Mouse (Mus musculus): ENCODE data around the gene Wfdc17.

Gene Wfdc17

DNA sequence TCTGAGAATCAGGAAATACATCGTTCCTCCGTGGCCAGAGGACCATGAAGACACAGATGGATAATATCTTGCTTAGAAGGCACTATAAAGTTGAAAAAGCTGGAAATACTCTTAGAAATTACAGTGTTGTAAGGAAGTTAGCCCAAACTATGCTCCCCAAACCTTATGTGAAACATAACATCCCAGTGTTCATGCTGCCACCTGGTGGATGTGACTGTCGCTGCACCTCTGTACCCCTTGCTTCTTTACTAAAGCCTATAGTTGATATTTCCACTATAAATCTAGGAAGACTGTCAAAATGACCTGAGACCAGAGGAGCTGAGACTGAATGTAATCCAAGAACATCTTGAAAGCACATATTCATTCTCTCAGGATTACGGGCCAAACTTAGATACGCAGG, 35.5 kb downstream of the Wfdc17 start:
- no peak for DNase-seq (ENCODE audit: extremely low read depth, low read depth, low spot score)

DNA sequence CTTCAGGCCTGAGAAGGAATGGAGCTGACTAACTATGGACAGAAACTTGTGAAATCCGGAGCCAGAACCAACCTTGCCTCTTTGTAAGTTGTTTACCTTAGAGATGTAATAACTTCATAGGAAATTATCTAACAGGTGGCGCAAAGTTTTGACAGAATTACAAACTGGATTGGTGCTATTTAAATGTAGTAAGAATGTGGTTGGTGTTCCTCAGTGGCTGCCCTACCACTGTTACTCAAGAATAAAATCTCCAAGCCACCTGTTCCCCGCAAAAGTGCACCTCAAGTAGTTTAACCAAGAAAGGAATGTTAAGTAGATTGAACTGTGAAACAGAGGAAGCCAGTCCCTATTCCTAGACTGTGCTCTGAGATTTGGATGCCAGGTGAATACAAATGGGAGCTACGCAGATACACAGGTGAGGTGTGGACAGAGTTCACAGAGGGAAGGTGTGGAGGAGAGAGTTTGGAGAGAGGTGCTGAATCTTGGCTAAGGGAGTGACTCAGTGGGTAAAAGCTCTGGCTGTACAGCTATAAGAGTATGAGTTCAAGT, 36.7 kb downstream of the Wfdc17 start:
- DNase-seq (ENCODE audit: extremely low read depth, low read depth, low spot score) = no peak

DNA sequence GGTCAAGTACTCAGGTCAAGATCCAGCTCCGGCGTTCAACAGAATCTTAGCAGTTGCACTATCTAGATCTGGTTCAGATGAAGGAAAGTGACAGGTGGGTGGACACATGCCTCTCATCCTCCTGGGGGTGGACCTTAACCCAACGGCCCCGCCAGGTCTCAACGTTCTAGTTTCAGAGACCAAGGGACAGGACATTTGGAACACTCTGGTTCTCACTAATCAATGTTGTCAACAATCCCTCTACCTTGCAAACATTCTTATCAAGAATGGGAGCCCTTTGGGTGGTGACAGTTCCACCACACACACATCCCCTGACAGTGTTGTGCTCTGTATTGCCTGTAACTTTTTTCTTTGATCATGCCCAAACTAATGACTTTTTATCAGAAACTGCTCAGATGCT, 38.0 kb downstream of the Wfdc17 start:
- DNase-seq (ENCODE audit: extremely low read depth, low read depth, low spot score) = no peak

DNA sequence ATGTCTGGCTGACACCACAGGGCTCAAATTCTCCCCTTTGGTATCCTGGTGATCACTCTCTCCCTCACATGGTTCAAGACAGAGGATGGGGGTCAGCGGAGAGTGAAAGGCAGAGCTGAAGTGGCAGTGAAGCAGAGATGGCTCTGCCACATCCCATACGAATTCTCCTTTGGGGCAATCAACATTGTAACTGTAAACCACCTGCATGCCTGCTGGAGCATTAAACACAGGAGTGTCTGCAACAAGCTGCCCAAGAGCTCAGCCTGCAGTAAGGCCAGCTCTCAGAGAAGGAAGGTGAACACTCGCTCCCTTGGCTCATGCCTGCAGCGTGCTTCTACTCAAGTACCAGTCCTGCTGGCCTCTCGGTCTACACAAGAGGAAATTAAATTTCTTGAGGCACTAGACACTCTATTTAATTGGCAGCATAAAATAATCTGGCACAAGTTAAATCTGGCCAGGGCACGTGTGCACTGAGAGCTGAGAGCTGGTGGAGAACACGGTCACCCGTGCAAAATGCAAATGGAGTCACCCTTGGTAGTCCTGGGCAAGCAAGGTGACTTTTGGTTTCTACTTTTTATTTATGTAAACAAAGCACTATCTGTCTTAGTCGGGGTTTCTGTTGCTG, 39.1 kb downstream of the Wfdc17 start:
- DNase-seq (ENCODE audit: extremely low read depth, low read depth, low spot score) = no peak

DNA sequence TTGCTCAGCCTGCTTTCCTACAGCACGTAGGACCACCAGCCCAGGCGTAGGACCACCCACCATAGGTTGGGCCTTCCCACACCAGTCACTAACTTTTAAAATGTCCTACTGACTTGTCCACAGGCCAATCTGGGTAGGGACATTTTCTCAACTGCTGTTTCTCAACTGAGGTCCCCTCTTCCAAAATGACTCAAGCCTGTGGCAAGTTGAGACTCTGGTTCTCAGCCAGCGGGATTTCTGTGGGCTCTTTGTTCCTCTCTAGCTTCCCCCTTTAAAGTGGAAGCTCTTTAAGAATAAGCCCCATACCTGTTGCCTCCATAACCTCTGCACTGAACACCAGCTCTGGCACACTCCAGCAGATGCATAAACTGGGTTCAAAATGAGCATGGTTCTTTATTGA, 39.7 kb downstream of the Wfdc17 start:
- DNase-seq (ENCODE audit: extremely low read depth, low read depth, low spot score) = no peak

DNA sequence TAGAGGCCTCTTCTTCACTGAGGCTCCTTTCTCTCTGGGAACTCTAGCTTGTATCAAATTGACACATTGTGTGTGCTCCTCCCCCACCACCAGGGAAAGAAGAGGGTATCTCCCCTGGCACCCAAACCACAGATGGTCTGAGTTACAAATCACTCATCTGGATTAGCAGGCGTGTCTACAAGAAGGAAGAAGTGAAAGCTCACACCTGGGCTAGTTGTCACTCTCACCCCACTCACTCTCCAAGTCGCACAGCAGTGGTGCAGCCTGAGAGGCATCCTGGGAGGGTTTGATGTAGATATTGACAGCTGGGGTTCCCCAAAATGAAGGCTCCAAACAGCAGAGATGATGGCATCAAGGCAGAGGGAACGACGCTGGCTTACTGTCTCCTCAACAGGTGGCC, 42.4 kb downstream of the Wfdc17 start:
- DNase-seq (ENCODE audit: extremely low read depth, low read depth, low spot score) = no peak

DNA sequence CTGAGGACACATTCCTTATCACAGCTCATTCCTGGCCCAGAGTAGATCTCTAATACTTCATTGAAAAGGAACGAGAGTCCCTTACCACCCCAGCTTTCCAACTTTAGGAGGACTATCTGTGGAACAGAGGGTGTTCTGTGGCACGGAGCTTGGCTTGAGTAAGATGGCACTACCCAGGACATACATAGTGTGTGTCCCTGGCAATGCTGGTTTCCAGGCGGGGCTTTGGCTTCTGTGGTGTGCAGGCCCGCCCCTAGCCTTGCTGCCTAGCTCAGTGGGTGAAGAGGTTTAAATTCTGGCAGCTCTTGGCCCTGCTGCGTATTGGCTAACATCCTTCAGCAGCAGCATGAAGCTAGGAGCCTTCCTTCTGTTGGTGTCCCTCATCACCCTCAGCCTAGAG, 42.9 kb downstream of the Wfdc17 start, which contains the start of gene Wfdc21:
TSS of gene Wfdc21 (plus strand) at position 260 of the 400 bp plus-strand sequence.
- no peak for DNase-seq (ENCODE audit: extremely low read depth, low read depth, low spot score)

DNA sequence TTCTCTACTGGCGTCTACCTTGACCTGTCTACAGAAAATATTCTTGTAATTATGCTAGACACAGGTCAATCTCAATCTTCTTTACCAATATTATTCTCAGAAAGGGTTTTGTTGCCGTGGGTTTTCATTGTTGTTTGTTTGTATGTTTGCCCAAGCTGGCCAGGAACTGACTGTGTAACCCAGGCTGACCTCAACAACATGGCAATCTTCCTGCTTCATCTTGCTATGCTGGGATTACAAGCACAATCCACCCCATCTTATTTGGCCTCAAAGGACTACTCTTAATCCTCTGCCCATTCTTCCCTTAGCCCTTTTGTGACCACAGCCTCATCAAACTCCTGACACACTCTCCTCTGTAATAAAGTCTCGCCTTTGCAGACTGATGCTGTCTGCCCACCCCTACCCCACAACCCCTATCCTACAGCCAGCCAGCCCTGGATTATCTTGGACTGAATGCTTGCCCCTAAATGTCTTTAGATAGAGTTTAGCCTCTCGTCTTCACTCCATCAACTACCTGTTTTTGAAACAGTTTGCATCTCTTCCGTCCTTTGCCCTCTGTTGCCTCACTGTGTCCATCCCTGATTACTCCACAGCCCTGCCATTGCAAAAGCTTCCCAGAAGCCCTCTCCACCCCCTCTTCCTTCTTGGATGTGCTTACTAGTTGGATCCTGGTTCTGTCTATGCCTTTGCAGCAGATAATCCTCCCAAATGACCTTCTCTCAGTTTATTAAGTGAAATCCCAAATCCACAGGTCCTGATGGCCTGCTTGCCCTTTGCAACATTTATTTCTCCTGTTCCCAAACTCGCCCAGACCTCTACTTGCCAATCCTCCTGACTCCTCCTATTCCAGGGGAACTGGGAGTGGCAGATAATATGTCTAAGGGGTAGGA, 43.8 kb downstream of the Wfdc17 start:
- DNase-seq (ENCODE audit: extremely low read depth, low read depth, low spot score) = no peak

DNA sequence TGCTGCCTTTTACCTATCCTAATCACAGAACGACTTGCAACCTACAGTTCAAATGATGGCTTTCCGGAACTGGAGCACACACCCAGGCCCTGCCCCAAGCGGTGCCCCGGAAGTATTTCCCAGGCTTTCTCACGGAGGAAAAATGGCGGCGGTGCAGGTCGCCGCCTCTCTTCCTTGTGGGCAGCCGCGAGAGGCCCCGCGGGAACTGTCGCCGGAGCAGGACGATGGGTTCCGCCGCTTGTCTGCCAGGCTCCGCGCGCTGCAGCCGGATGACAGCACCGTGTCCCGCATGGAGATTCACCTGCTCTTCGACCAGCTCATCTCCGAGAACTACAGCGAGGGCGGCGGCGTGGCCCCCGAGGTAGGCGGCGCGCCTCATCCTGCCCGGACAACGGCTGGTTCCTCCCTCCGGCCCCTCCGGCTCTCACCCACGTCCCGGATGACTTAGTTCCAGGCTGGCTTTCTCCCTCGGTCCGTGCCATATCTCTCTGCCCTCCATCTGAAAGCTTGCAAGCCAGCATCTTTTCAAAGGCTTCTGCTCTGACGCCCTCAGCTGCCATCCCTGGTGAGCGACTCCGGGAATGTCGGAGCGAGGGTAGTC, 49.9 kb downstream of the Wfdc17 start, which contains the start of gene Heatr6:
TSS of gene Heatr6 (plus strand) at position 116 of the 601 bp plus-strand sequence.
- no peak for DNase-seq (ENCODE audit: extremely low read depth, low read depth, low spot score)

DNA sequence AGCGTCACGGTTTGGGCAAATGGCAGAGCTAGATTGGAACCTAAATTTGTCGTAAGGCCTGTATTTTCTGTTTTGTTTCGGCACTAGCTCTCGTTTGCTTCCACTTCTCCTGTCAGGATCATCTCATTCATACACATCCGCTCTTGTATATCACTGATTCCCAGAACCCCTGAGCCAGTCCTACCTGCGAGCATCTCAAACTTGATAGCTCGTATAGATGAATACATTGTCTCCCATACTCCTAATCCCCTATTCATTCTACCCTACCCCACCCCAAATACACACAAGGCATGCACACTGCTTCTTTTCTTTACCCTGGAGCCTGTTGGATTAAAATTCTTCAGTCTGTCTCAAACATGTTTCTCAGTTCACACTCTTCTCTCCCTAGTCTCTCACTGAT, 50.4 kb downstream of the Wfdc17 start:
- DNase-seq (ENCODE audit: extremely low read depth, low read depth, low spot score) = no peak
